Mouse (Mus musculus): ENCODE measurements around the gene Vmn1r176. TPM values are rescaled to one million over a fixed set of nuclear protein-coding genes. Genes with fewer than 3 reads are reported as not detected.
"Not testable (repeated sequence)": the region's sequence is repeated elsewhere in the genome, so short reads cannot be mapped to it uniquely, and the experiment has no call there.

The Vmn1r176 gene
- polyA plus RNA-seq (2016; fragmentation: Nextera tagmentation; extraction: Ambion mirVana), result not detected in 2 replicates

GRCm38 (mm10) chr7:23837272-23837671 lies at the start of gene Vmn1r176:
TSS of gene Vmn1r176 (minus strand) at chr7:23837372.
- H3K9ac ChIP-seq; H3K27me3 ChIP-seq (replicated peaks); H3K4me1 ChIP-seq; H3K4me3 ChIP-seq; ATAC-seq (ENCODE audit: low FRiP score, low read depth); H3K4me2 ChIP-seq (replicated peaks); H3K36me3 ChIP-seq; H3K27ac ChIP-seq: not testable (repeated sequence)
- WGBS, result no CpG with 5 or more reads among the region's 1 CpGs
- peaks cover 11% of the 10 kb centered on the region; the same call in 1 of the 2 replicates for H3K9me3 ChIP-seq

GRCm38 (mm10) chr7:23876918-23877317 lies 39.7 kb upstream of the Vmn1r176 start:
- 69% methylated on average over 4 of the region's 4 CpGs for WGBS
- not testable (repeated sequence) for H3K4me2 ChIP-seq (replicated peaks); ATAC-seq (ENCODE audit: low FRiP score, low read depth); H3K27me3 ChIP-seq (replicated peaks); H3K4me3 ChIP-seq; H3K4me1 ChIP-seq; H3K9me3 ChIP-seq; H3K9ac ChIP-seq; H3K27ac ChIP-seq; H3K36me3 ChIP-seq

- H3K9ac ChIP-seq; ATAC-seq (ENCODE audit: low FRiP score, low read depth); H3K36me3 ChIP-seq; H3K27ac ChIP-seq; H3K9me3 ChIP-seq; H3K4me1 ChIP-seq; H3K4me3 ChIP-seq; H3K27me3 ChIP-seq (replicated peaks); H3K4me2 ChIP-seq (replicated peaks): not testable (repeated sequence)
- 12% methylated on average over 1 of the region's 1 CpGs for WGBS
These were observed 29.2 kb upstream of the Vmn1r176 start, which contains the start of gene Vmn1r177 for GRCm38 (mm10) chr7:23866349-23866748. TSS of gene Vmn1r177 (minus strand) at chr7:23866449.

- H3K9ac ChIP-seq; H3K36me3 ChIP-seq; H3K4me3 ChIP-seq; ATAC-seq (ENCODE audit: low FRiP score, low read depth); H3K4me2 ChIP-seq (replicated peaks); H3K27me3 ChIP-seq (replicated peaks); H3K27ac ChIP-seq; H3K4me1 ChIP-seq: not testable (repeated sequence)
- H3K9me3 ChIP-seq, result peaks cover 23% of the 10 kb centered on the region; the same call in 1 of the 2 replicates
These were observed 26.6 kb downstream of the Vmn1r176 start, which contains the start of gene Vmn1r175 for GRCm38 (mm10) chr7:23810543-23810942. TSS of gene Vmn1r175 (minus strand) at chr7:23810643.

GRCm38 (mm10) chr7:23784526-23784925 lies 52.6 kb downstream of the Vmn1r176 start:
- 81% methylated on average over 6 of the region's 6 CpGs for WGBS
- no peaks in the 10 kb centered on the region for H3K4me1 ChIP-seq
- H3K9me3 ChIP-seq, result peaks cover 44% of the 10 kb centered on the region
- H3K27ac ChIP-seq, result no peak overlapping the region
- no peak overlapping the region for H3K4me3 ChIP-seq
- no peaks in the 10 kb centered on the region for H3K27me3 ChIP-seq (replicated peaks)
- no peak overlapping the region for H3K9ac ChIP-seq
- H3K36me3 ChIP-seq, result no peaks in the 10 kb centered on the region
- ATAC-seq (ENCODE audit: low FRiP score, low read depth), result no peak
- no peak overlapping the region for H3K4me2 ChIP-seq (replicated peaks)

Other genes starting within 250 kb of the Vmn1r176 start
- not detected in 2 replicates for gene Vmn1r170, start 231.2 kb downstream of the Vmn1r176 start, polyA plus RNA-seq (2016; fragmentation: Nextera tagmentation; extraction: Ambion mirVana)
- not detected in 2 replicates for gene Vmn1r171, start 206.7 kb downstream of the Vmn1r176 start, polyA plus RNA-seq (2016; fragmentation: Nextera tagmentation; extraction: Ambion mirVana)
- not detected in 2 replicates for gene Vmn1r172, start 179.1 kb downstream of the Vmn1r176 start, polyA plus RNA-seq (2016; fragmentation: Nextera tagmentation; extraction: Ambion mirVana)
- gene Vmn1r173, start 136.7 kb downstream of the Vmn1r176 start, polyA plus RNA-seq (2016; fragmentation: Nextera tagmentation; extraction: Ambion mirVana), result not detected in 2 replicates
- gene Vmn1r174, start 85.1 kb downstream of the Vmn1r176 start, polyA plus RNA-seq (2016; fragmentation: Nextera tagmentation; extraction: Ambion mirVana), result not detected in 2 replicates
- gene Vmn1r175, start 26.7 kb downstream of the Vmn1r176 start, polyA plus RNA-seq (2016; fragmentation: Nextera tagmentation; extraction: Ambion mirVana), result not detected in 2 replicates
- gene Vmn1r177, start 29.1 kb upstream of the Vmn1r176 start, polyA plus RNA-seq (2016; fragmentation: Nextera tagmentation; extraction: Ambion mirVana), result not detected in 2 replicates
- gene Vmn1r178, start 54.6 kb upstream of the Vmn1r176 start, polyA plus RNA-seq (2016; fragmentation: Nextera tagmentation; extraction: Ambion mirVana), result not detected in 2 replicates
- not detected in 2 replicates for gene Vmn1r179, start 89.6 kb upstream of the Vmn1r176 start, polyA plus RNA-seq (2016; fragmentation: Nextera tagmentation; extraction: Ambion mirVana)
- not detected in 2 replicates for gene Vmn1r180, start 113.3 kb upstream of the Vmn1r176 start, polyA plus RNA-seq (2016; fragmentation: Nextera tagmentation; extraction: Ambion mirVana)
- gene Vmn1r181, start 137.2 kb upstream of the Vmn1r176 start, polyA plus RNA-seq (2016; fragmentation: Nextera tagmentation; extraction: Ambion mirVana), result not detected in 2 replicates
- gene V1rd19, start 164.3 kb upstream of the Vmn1r176 start, polyA plus RNA-seq (2016; fragmentation: Nextera tagmentation; extraction: Ambion mirVana), result not detected in 2 replicates
- gene Vmn1r183, start 215.9 kb upstream of the Vmn1r176 start, polyA plus RNA-seq (2016; fragmentation: Nextera tagmentation; extraction: Ambion mirVana), result not detected in 2 replicates
- 27.6 and 30.5 TPM in 2 replicates for gene Zfp180, start 244.6 kb upstream of the Vmn1r176 start, polyA plus RNA-seq (2016; fragmentation: Nextera tagmentation; extraction: Ambion mirVana)